Mouse (Mus musculus): ENCODE data around the gene Flrt1. TPM values are rescaled to one million over a fixed set of nuclear protein-coding genes. Genes with fewer than 3 reads are reported as not detected.

Gene Flrt1
- polyA plus RNA-seq (2015; fragmentation: Nextera tagmentation; extraction: Ambion mirVana): 5.4 and 6.8 TPM in 2 replicates

- Histone ChIP-seq H3K9ac (replicated peaks; ENCODE audit: low read length) (peak within 1 kb of the TSS; percentile 32; the same call in 1 of the 2 replicates), H3K27me3 (ENCODE audit: insufficient read depth, low read length) (peaks cover 7% of the 10 kb centered on the region), H3K9me3 (ENCODE audit: low read length) (no peaks in the 10 kb centered on the region), H3K27ac (ENCODE audit: low read length) (peak within 1 kb of the TSS; percentile 54; the same call in 1 of the 2 replicates), H3K36me3 (ENCODE audit: insufficient read depth, low read length) (no peaks in the 10 kb centered on the region), H3K4me2 (replicated peaks; ENCODE audit: low read depth, low read length) (no peak within 1 kb of the TSS), H3K4me3 (ENCODE audit: low read length) (no peak within 1 kb of the TSS), H3K4me1 (ENCODE audit: insufficient read depth, low read length) (peaks cover 54% of the 10 kb centered on the region)
- WGBS: 30% methylated on average over 9 of the region's 9 CpGs
- ATAC-seq (ENCODE audit: low FRiP score, low TSS enrichment): peak; percentile 85
Measured at GRCm38 (mm10) chr19:7105544-7105943, at the start of gene Flrt1. TSS of gene Flrt1 (minus strand) at chr19:7105729.

GRCm38 (mm10) chr19:7155196-7155595 is 49.7 kb upstream of the Flrt1 start:
- no peak overlapping the region for H3K4me3 ChIP-seq (ENCODE audit: low read length)
- no peak overlapping the region for H3K27ac ChIP-seq (ENCODE audit: low read length)
- H3K9me3 ChIP-seq (ENCODE audit: low read length): 0 out of 2 replicates have a peak, but pooled peaks cover 3% of the 10 kb centered on the region
- no peak overlapping the region for H3K9ac ChIP-seq (replicated peaks; ENCODE audit: low read length)
- H3K4me2 ChIP-seq (replicated peaks; ENCODE audit: low read depth, low read length): no peak overlapping the region
- H3K27me3 ChIP-seq (ENCODE audit: insufficient read depth, low read length): peaks cover 4% of the 10 kb centered on the region; the same call in 1 of the 2 replicates
- WGBS: 74% methylated on average over 6 of the region's 6 CpGs
- H3K36me3 ChIP-seq (ENCODE audit: insufficient read depth, low read length): no peaks in the 10 kb centered on the region
- H3K4me1 ChIP-seq (ENCODE audit: insufficient read depth, low read length): peaks cover 21% of the 10 kb centered on the region
- ATAC-seq (ENCODE audit: low FRiP score, low TSS enrichment): no peak

GRCm38 (mm10) chr19:7153232-7153631 is 47.7 kb upstream of the Flrt1 start:
- Histone ChIP-seq H3K27me3 (ENCODE audit: insufficient read depth, low read length) (no peaks in the 10 kb centered on the region), H3K36me3 (ENCODE audit: insufficient read depth, low read length) (no peaks in the 10 kb centered on the region), H3K4me3 (ENCODE audit: low read length) (no peak overlapping the region), H3K4me2 (replicated peaks; ENCODE audit: low read depth, low read length) (no peak overlapping the region), H3K9ac (replicated peaks; ENCODE audit: low read length) (no peak overlapping the region), H3K27ac (ENCODE audit: low read length) (no peak overlapping the region), H3K4me1 (ENCODE audit: insufficient read depth, low read length) (peaks cover 34% of the 10 kb centered on the region), H3K9me3 (ENCODE audit: low read length) (0 out of 2 replicates have a peak, but pooled peaks cover 3% of the 10 kb centered on the region)
- peak; percentile 46; the same call in 1 of the 2 replicates for ATAC-seq (ENCODE audit: low FRiP score, low TSS enrichment)
- 32% methylated on average over 7 of the region's 7 CpGs for WGBS

- H3K9me3 ChIP-seq (ENCODE audit: low read length): 0 out of 2 replicates have a peak, but pooled peaks cover 3% of the 10 kb centered on the region
- H3K4me2 ChIP-seq (replicated peaks; ENCODE audit: low read depth, low read length): no peak overlapping the region
- no peak overlapping the region for H3K4me3 ChIP-seq (ENCODE audit: low read length)
- no peak for ATAC-seq (ENCODE audit: low FRiP score, low TSS enrichment)
- H3K4me1 ChIP-seq (ENCODE audit: insufficient read depth, low read length): peaks cover 35% of the 10 kb centered on the region
- WGBS: 94% methylated on average over 6 of the region's 6 CpGs
- no peaks in the 10 kb centered on the region for H3K36me3 ChIP-seq (ENCODE audit: insufficient read depth, low read length)
- no peaks in the 10 kb centered on the region; the same call in 1 of the 2 replicates for H3K27me3 ChIP-seq (ENCODE audit: insufficient read depth, low read length)
- H3K27ac ChIP-seq (ENCODE audit: low read length): no peak overlapping the region
- no peak overlapping the region for H3K9ac ChIP-seq (replicated peaks; ENCODE audit: low read length)
Measured at GRCm38 (mm10) chr19:7151927-7152653, 46.6 kb upstream of the Flrt1 start.

- Histone ChIP-seq H3K9me3 (ENCODE audit: low read length) (0 out of 2 replicates have a peak, but pooled peaks cover 3% of the 10 kb centered on the region), H3K4me3 (ENCODE audit: low read length) (no peak overlapping the region), H3K4me2 (replicated peaks; ENCODE audit: low read depth, low read length) (no peak overlapping the region), H3K27ac (ENCODE audit: low read length) (no peak overlapping the region), H3K4me1 (ENCODE audit: insufficient read depth, low read length) (peaks cover 28% of the 10 kb centered on the region), H3K36me3 (ENCODE audit: insufficient read depth, low read length) (no peaks in the 10 kb centered on the region), H3K27me3 (ENCODE audit: insufficient read depth, low read length) (no peaks in the 10 kb centered on the region; the same call in 1 of the 2 replicates), H3K9ac (replicated peaks; ENCODE audit: low read length) (no peak overlapping the region)
- no peak for ATAC-seq (ENCODE audit: low FRiP score, low TSS enrichment)
- whole genome bisulfite sequencing: 86% methylated on average over 7 of the region's 7 CpGs
Measured at GRCm38 (mm10) chr19:7151300-7151926, 45.9 kb upstream of the Flrt1 start.

GRCm38 (mm10) chr19:7149158-7149685 is 43.7 kb upstream of the Flrt1 start:
- H3K27me3 ChIP-seq (ENCODE audit: insufficient read depth, low read length): peaks cover 14% of the 10 kb centered on the region
- H3K9ac ChIP-seq (replicated peaks; ENCODE audit: low read length): no peak overlapping the region
- no peak for ATAC-seq (ENCODE audit: low FRiP score, low TSS enrichment)
- no peak overlapping the region for H3K4me2 ChIP-seq (replicated peaks; ENCODE audit: low read depth, low read length)
- H3K36me3 ChIP-seq (ENCODE audit: insufficient read depth, low read length): no peaks in the 10 kb centered on the region
- 68% methylated on average over 7 of the region's 7 CpGs for WGBS
- no peak overlapping the region for H3K4me3 ChIP-seq (ENCODE audit: low read length)
- 0 out of 2 replicates have a peak, but pooled peaks cover 3% of the 10 kb centered on the region for H3K9me3 ChIP-seq (ENCODE audit: low read length)
- peaks cover 27% of the 10 kb centered on the region for H3K4me1 ChIP-seq (ENCODE audit: insufficient read depth, low read length)
- H3K27ac ChIP-seq (ENCODE audit: low read length): no peak overlapping the region

GRCm38 (mm10) chr19:7148541-7149085 is 43.1 kb upstream of the Flrt1 start:
- 61% methylated on average over 8 of the region's 8 CpGs for WGBS
- Histone ChIP-seq H3K4me3 (ENCODE audit: low read length) (no peak overlapping the region), H3K36me3 (ENCODE audit: insufficient read depth, low read length) (no peaks in the 10 kb centered on the region), H3K9me3 (ENCODE audit: low read length) (0 out of 2 replicates have a peak, but pooled peaks cover 3% of the 10 kb centered on the region), H3K27ac (ENCODE audit: low read length) (no peak overlapping the region), H3K4me2 (replicated peaks; ENCODE audit: low read depth, low read length) (no peak overlapping the region), H3K9ac (replicated peaks; ENCODE audit: low read length) (no peak overlapping the region), H3K27me3 (ENCODE audit: insufficient read depth, low read length) (peaks cover 15% of the 10 kb centered on the region), H3K4me1 (ENCODE audit: insufficient read depth, low read length) (peaks cover 33% of the 10 kb centered on the region)
- no peak for ATAC-seq (ENCODE audit: low FRiP score, low TSS enrichment)

- Histone ChIP-seq H3K27me3 (ENCODE audit: insufficient read depth, low read length) (peaks cover 15% of the 10 kb centered on the region), H3K9ac (replicated peaks; ENCODE audit: low read length) (no peak overlapping the region), H3K9me3 (ENCODE audit: low read length) (0 out of 2 replicates have a peak, but pooled peaks cover 3% of the 10 kb centered on the region), H3K4me1 (ENCODE audit: insufficient read depth, low read length) (peaks cover 38% of the 10 kb centered on the region), H3K36me3 (ENCODE audit: insufficient read depth, low read length) (no peaks in the 10 kb centered on the region), H3K4me3 (ENCODE audit: low read length) (no peak overlapping the region), H3K27ac (ENCODE audit: low read length) (no peak overlapping the region), H3K4me2 (replicated peaks; ENCODE audit: low read depth, low read length) (no peak overlapping the region)
- 51% methylated on average over 4 of the region's 4 CpGs for WGBS
- ATAC-seq (ENCODE audit: low FRiP score, low TSS enrichment): no peak
Measured at GRCm38 (mm10) chr19:7148096-7148495, 42.6 kb upstream of the Flrt1 start.

GRCm38 (mm10) chr19:7146376-7146775 is 40.8 kb upstream of the Flrt1 start:
- H3K9ac ChIP-seq (replicated peaks; ENCODE audit: low read length): no peak overlapping the region
- no peaks in the 10 kb centered on the region for H3K9me3 ChIP-seq (ENCODE audit: low read length)
- H3K27ac ChIP-seq (ENCODE audit: low read length): no peak overlapping the region
- 79% methylated on average over 13 of the region's 13 CpGs for WGBS
- no peak for ATAC-seq (ENCODE audit: low FRiP score, low TSS enrichment)
- H3K27me3 ChIP-seq (ENCODE audit: insufficient read depth, low read length): peaks cover 16% of the 10 kb centered on the region
- no peak overlapping the region for H3K4me2 ChIP-seq (replicated peaks; ENCODE audit: low read depth, low read length)
- peaks cover 51% of the 10 kb centered on the region for H3K4me1 ChIP-seq (ENCODE audit: insufficient read depth, low read length)
- H3K4me3 ChIP-seq (ENCODE audit: low read length): no peak overlapping the region
- no peaks in the 10 kb centered on the region for H3K36me3 ChIP-seq (ENCODE audit: insufficient read depth, low read length)
